Mouse (Mus musculus): ENCODE measurements around the gene Cyp17a1.

The Cyp17a1 gene

DNA sequence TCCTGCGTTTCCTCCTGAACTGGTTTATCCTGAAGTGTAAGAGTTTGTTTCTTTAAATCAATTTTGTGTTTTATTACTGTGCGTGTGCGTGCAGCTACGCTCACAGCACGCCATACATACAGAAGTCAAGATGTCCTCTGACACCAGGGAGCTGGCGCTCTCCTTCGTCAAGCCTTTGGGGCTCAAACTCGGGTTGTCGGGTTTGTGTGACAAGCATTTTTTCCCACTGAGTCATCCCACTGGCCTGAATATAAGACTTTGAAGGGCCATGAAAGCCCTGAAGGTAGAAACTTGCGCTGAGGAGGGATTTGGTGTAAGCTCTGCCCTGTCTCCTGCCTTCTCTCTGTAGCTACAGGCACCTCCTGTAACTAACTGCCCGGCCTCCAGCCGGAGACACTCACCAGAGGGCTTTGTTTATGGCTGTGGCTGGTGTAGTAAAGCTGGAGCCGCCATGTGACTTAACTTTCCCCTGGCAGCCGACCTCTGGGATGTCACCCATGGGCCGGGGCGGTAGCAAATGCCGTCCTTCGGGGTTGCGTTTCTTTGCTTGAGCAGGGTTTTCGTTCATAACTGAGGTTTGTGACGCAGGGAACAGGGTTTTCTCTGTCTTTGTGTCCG is 30.7 kb downstream of the Cyp17a1 start:
- no peak for DNase-seq (ENCODE audit: low spot score in 2 of 2)

DNA sequence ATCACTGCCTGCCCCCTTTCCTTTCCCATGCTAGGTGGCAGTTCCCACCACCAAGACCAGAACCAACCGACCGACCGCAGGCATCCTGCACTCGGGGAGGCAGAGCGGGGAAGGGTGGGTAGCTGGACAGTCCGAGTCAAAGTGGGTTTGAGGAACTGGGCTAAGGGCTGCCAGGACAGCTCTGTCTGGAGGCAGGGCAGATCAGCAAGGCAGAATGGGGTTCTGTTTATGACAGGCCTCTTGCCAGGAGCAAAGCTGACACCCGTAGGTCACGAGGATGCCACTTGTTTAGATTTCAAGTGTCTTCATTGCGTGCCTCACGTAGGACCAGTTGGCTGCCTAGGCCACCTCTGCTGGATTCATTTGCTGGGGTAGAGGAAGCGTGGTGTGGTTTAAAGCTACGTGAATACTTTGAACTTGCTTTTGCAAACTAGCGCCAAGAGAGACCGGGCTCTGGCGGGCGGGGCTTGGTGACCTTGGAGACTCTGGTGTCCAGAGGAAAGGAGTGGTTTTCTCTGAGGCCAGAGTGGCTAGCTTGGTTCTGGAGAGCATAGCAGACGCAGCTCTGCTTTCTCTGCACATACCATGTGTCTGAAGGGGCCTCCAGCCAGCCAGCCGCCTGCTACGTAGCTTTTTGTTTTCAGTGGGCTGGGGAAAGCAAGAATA is 31.4 kb downstream of the Cyp17a1 start:
- peak; percentile 22 to 51 for DNase-seq (ENCODE audit: low spot score in 2 of 2)

DNA sequence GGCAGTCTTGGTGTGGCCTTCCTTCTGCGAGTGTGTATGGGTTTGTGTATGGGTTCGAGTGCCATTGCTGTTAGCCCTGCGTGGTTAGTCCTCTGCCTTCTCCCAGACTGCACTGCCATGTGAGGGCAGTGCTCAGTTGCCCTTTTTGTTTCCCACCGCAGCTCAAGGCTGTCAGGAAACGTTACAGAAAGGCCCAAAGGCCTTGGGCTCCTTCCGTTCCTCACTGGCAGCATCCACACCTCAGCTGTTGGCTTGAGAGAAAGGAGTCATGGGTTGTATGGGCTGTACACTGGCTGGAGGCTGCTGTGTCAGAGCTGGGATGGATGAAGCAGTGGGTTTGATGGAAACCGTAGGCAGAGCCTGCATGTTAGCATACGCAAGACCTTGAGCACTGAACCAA is 32.2 kb downstream of the Cyp17a1 start:
- no peak for DNase-seq (ENCODE audit: low spot score in 2 of 2)

GRCm38 (mm10) chr19:46639496-46639895 is 33.5 kb downstream of the Cyp17a1 start:
- DNase-seq (ENCODE audit: low spot score in 2 of 2): no peak

- DNase-seq (ENCODE audit: low spot score in 2 of 2): no peak
Observed at GRCm38 (mm10) chr19:46639053-46639452, 33.9 kb downstream of the Cyp17a1 start.

- no peak for DNase-seq (ENCODE audit: low spot score in 2 of 2)
Observed at GRCm38 (mm10) chr19:46637598-46637997, 35.4 kb downstream of the Cyp17a1 start.

GRCm38 (mm10) chr19:46635766-46636165 is 37.2 kb downstream of the Cyp17a1 start:
- DNase-seq (ENCODE audit: low spot score in 2 of 2): no peak

- no peak for DNase-seq (ENCODE audit: low spot score in 2 of 2)
Observed at GRCm38 (mm10) chr19:46631637-46632036, 41.3 kb downstream of the Cyp17a1 start.

- DNase-seq (ENCODE audit: low spot score in 2 of 2): no peak
Observed at GRCm38 (mm10) chr19:46629807-46630206, 43.2 kb downstream of the Cyp17a1 start.

DNA sequence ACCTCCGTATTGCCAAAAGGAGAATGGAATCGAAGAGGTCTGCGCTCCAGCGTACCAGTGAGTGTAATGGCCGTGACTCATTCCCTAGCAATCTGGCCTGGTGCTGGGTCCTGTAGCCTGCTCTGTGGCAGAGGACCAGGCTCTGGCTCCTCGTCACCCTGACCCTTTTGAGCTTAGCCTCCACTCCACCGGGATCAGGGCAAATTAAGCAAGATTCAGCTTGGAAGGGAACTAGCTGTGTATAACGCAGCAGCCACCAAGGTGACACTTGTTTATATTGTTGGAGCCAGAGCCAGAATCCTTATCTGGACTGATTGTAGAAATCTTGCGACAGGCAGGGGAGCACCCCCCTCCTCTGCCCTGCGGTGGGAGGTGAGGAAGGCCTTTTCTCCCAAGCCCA is 44.6 kb downstream of the Cyp17a1 start:
- no peak for DNase-seq (ENCODE audit: low spot score in 2 of 2)

DNA sequence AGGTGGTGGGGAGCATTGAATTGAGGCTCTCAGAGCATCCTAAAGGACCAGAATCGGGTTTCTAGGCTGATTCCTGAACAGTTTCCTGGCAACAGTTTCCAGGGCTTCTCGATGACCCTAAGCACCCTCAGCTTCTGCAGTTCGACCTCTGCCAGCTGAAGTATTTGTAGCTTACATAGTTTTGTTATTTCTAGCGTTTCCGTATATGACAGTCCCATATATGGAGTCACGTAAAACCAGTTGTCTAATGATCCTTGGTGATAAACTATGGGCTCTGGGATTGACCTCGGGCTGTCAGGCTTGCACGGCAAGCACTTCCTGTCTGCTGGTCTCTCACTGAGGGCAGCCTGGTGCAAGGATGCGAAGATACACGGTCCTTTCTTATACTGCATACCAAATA is 47.5 kb downstream of the Cyp17a1 start:
- no peak for DNase-seq (ENCODE audit: low spot score in 2 of 2)

GRCm38 (mm10) chr19:46625015-46625414 is 48.0 kb downstream of the Cyp17a1 start:
- no peak for DNase-seq (ENCODE audit: low spot score in 2 of 2)

- DNase-seq (ENCODE audit: low spot score in 2 of 2): no peak
Observed at GRCm38 (mm10) chr19:46623790-46624772, 48.9 kb downstream of the Cyp17a1 start.

GRCm38 (mm10) chr19:46623194-46623667 is 49.7 kb downstream of the Cyp17a1 start:
- no peak for DNase-seq (ENCODE audit: low spot score in 2 of 2)

GRCm38 (mm10) chr19:46622659-46623193 is 50.2 kb downstream of the Cyp17a1 start:
- DNase-seq (ENCODE audit: low spot score in 2 of 2): no peak

- no peak for DNase-seq (ENCODE audit: low spot score in 2 of 2)
Observed at GRCm38 (mm10) chr19:46621236-46622183, 51.5 kb downstream of the Cyp17a1 start.

- peak; percentile 70 to 82 for DNase-seq (ENCODE audit: low spot score in 2 of 2)
Observed at GRCm38 (mm10) chr19:46620016-46620808, 52.8 kb downstream of the Cyp17a1 start.

- no peak for DNase-seq (ENCODE audit: low spot score in 2 of 2)
Observed at GRCm38 (mm10) chr19:46619518-46619917, 53.5 kb downstream of the Cyp17a1 start.

- DNase-seq (ENCODE audit: low spot score in 2 of 2): no peak
Observed at GRCm38 (mm10) chr19:46619001-46619400, 54.0 kb downstream of the Cyp17a1 start.

- DNase-seq (ENCODE audit: low spot score in 2 of 2): no peak
Observed at GRCm38 (mm10) chr19:46618322-46618721, 54.6 kb downstream of the Cyp17a1 start.
